Mouse (Mus musculus): Measurements from ENCODE around the gene Cenpv. TPM values are rescaled to one million over a fixed set of nuclear protein-coding genes. Genes with fewer than 3 reads are reported as not detected.

The Cenpv gene
- total and polyA plus RNA-seq, 3 experiments = 149 to 2,878 (median 178) TPM

DNA sequence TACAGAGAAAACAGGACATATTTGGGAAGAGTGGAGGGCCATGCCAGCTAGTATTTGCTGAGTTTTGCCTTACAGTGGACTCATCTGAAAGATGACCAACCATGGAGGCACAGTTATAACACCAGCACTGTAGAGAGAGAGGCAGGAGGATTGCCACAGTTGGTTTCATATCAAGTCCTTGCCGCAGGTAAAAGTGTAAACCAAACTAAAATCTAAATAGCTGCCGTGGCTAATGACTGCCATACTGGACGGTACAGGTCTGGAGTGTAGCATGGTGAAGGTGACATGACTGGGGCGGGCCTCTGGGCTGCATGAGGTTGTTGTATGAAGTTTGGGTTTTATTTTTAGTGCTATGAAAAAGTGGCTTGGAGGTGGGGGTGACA lies 35.6 kb upstream of the Cenpv start:
- no peaks in the 10 kb centered on the region; the same call in 1 of the 2 replicates for H3K79me2 ChIP-seq (ENCODE audit: control insufficient read depth, insufficient read depth, low read length, poor library complexity)
- no peaks in the 10 kb centered on the region for H3K9me3 ChIP-seq (replicated peaks; ENCODE audit: insufficient read depth, low read length)
- peak; percentile 56 for DNase-seq (ENCODE audit: low read depth, low spot score)
- H3K36me3 ChIP-seq (ENCODE audit: control insufficient read depth in 1 of 2, insufficient read depth in 2 of 2, low read length in 2 of 2) = peaks cover 0 to 11% of the 10 kb centered on the region in 2 experiments; a peak in 2 of 4 replicates
- no peaks in the 10 kb centered on the region for H3K27me3 ChIP-seq (ENCODE audit: control insufficient read depth in 1 of 2, insufficient read depth in 2 of 2, low read length in 2 of 2)
- no peak for TF ChIP-seq JUND (IDR thresholded peaks at IDR 0.05; ENCODE audit: low read depth, low read length)
- no peak for TF ChIP-seq BHLHE40 (IDR thresholded peaks at IDR 0.05; ENCODE audit: borderline replicate concordance, low read depth, low read length)
- TF ChIP-seq E2F4 (IDR thresholded peaks at IDR 0.05; ENCODE audit: borderline replicate concordance, low read depth, low read length) = no peak
- TF ChIP-seq MYC (IDR thresholded peaks at IDR 0.05; ENCODE audit: low read depth, low read length) = no peak
- peak; percentile 0; the same call in 1 of the 2 replicates for TF ChIP-seq CHD1 (IDR thresholded peaks at IDR 0.05; ENCODE audit: low read depth, low read length)
- peak; percentile 9 for TF ChIP-seq MXI1 (IDR thresholded peaks at IDR 0.05; ENCODE audit: low read depth, low read length)
- no peak for TF ChIP-seq ZKSCAN1 (IDR thresholded peaks at IDR 0.05; ENCODE audit: low read depth, low read length)
- TF ChIP-seq EP300 (IDR thresholded peaks at IDR 0.05; ENCODE audit: low read depth in 1 of 2, low read length in 2 of 2) = no peak
- no peak for TF ChIP-seq ZNF384 (IDR thresholded peaks at IDR 0.05; ENCODE audit: low read depth, low read length)
- peak overlapping the region; percentile 64 for H3K27ac ChIP-seq (ENCODE audit: control insufficient read depth, low read depth, low read length)
- peak overlapping the region; percentile 67 for H3K9ac ChIP-seq (ENCODE audit: control insufficient read depth, low read depth, low read length, poor library complexity, severe bottlenecking)
- peaks cover 0 to 21% of the 10 kb centered on the region in 2 experiments; a peak in 3 of 4 replicates for H3K4me1 ChIP-seq (ENCODE audit: control insufficient read depth in 1 of 2, insufficient read depth in 2 of 2, low read length in 2 of 2)
- H3K4me3 ChIP-seq (ENCODE audit: control insufficient read depth in 1 of 2, insufficient read depth in 1 of 2, low read depth in 2 of 2, low read length in 2 of 2) = peak overlapping the region; percentile 71 to 84

GRCm38 (mm10) chr11:62573959-62574702 lies 35.1 kb upstream of the Cenpv start, which contains the start of gene Trpv2:
Trpv2 (plus strand) TSS chr11:62574486.
- H3K4me3 ChIP-seq (ENCODE audit: control insufficient read depth in 1 of 2, insufficient read depth in 1 of 2, low read depth in 2 of 2, low read length in 2 of 2) = peak within 1 kb of the TSS; percentile 71 to 84
- H3K9me3 ChIP-seq (replicated peaks; ENCODE audit: insufficient read depth, low read length) = no peaks in the 10 kb centered on the region
- TF ChIP-seq CHD1 (IDR thresholded peaks at IDR 0.05; ENCODE audit: low read depth, low read length) (peak; percentile 18; the same call in 1 of the 2 replicates), ELF1 (IDR thresholded peaks at IDR 0.05; ENCODE audit: low read depth, low read length) (0 out of 2 replicates have a peak, but pooled peaks have one; percentile 37), MXI1 (IDR thresholded peaks at IDR 0.05; ENCODE audit: low read depth, low read length) (peak; percentile 77), UBTF (IDR thresholded peaks at IDR 0.05; ENCODE audit: borderline replicate concordance, insufficient read depth, low read depth, low read length) (no peak), POLR2A (IDR thresholded peaks at IDR 0.05; ENCODE audit: control insufficient read depth in 1 of 2, insufficient read depth in 1 of 2, low read depth in 1 of 2, low read length in 2 of 2, poor library complexity in 1 of 2) (peak in 1 of 2 experiments; percentile 48; a peak in 1 of 4 replicates), HCFC1 (IDR thresholded peaks at IDR 0.05; ENCODE audit: low read depth, low read length) (peak; percentile 51), ZNF384 (IDR thresholded peaks at IDR 0.05; ENCODE audit: low read depth, low read length) (peak; percentile 92), NELFE (IDR thresholded peaks at IDR 0.05; ENCODE audit: low read depth, low read length) (0 out of 2 replicates have a peak, but pooled peaks have one; percentile 37), TBP (IDR thresholded peaks at IDR 0.05; ENCODE audit: low read depth, low read length) (peak; percentile 49; the same call in 1 of the 2 replicates), SIN3A (IDR thresholded peaks at IDR 0.05; ENCODE audit: low read length) (peak; percentile 47; the same call in 1 of the 2 replicates), SMC3 (IDR thresholded peaks at IDR 0.05; ENCODE audit: low read depth, low read length) (no peak), MAX (IDR thresholded peaks at IDR 0.05; ENCODE audit: low read length) (no peak)
- DNase-seq (ENCODE audit: low read depth, low spot score) = peak; percentile 87
- H3K27ac ChIP-seq (ENCODE audit: control insufficient read depth, low read depth, low read length) = peak within 1 kb of the TSS; percentile 64
- H3K36me3 ChIP-seq (ENCODE audit: control insufficient read depth in 1 of 2, insufficient read depth in 2 of 2, low read length in 2 of 2) = peaks cover 0 to 11% of the 10 kb centered on the region in 2 experiments; a peak in 2 of 4 replicates
- no peaks in the 10 kb centered on the region for H3K27me3 ChIP-seq (ENCODE audit: control insufficient read depth in 1 of 2, insufficient read depth in 2 of 2, low read length in 2 of 2)
- peak within 1 kb of the TSS; percentile 67 for H3K9ac ChIP-seq (ENCODE audit: control insufficient read depth, low read depth, low read length, poor library complexity, severe bottlenecking)
- peaks cover 0 to 21% of the 10 kb centered on the region in 2 experiments; a peak in 3 of 4 replicates for H3K4me1 ChIP-seq (ENCODE audit: control insufficient read depth in 1 of 2, insufficient read depth in 2 of 2, low read length in 2 of 2)
- no peaks in the 10 kb centered on the region; the same call in 1 of the 2 replicates for H3K79me2 ChIP-seq (ENCODE audit: control insufficient read depth, insufficient read depth, low read length, poor library complexity)

Measured in MEL (cell line).